Mouse (Mus musculus): ENCODE measurements at regions not wholly inside any gene's neighbourhood (a gene's known extent, or its start where the extent isn't known, plus 50 kb on each side); places are given as distances from the start of the nearest gene placed in this dataset.

GRCm38 (mm10) chr14:76221617-76222319 lies 111.1 kb downstream of the Nufip1 start:
- no peak for DNase-seq
- Histone ChIP-seq H3K4me3 (replicated peaks; ENCODE audit: extremely low read depth, low read depth, low read length) (no peak overlapping the region), H3K4me1 (ENCODE audit: control insufficient read depth, insufficient read depth, low read length) (no peaks in the 10 kb centered on the region)
- no peak for TF ChIP-seq POLR2A (IDR thresholded peaks at IDR 0.05; ENCODE audit: borderline replicate concordance, extremely low read depth, low read depth, low read length)
- TF ChIP-seq CTCF (IDR thresholded peaks at IDR 0.05; ENCODE audit: insufficient read depth, low read length), result no peak
- 60% methylated on average over 10 of the region's 10 CpGs for WGBS

GRCm38 (mm10) chr14:76222320-76222626 lies 111.6 kb downstream of the Nufip1 start:
- Histone ChIP-seq H3K4me1 (ENCODE audit: control insufficient read depth, insufficient read depth, low read length) (no peaks in the 10 kb centered on the region), H3K4me3 (replicated peaks; ENCODE audit: extremely low read depth, low read depth, low read length) (no peak overlapping the region)
- WGBS, result 90% methylated on average over 1 of the region's 1 CpGs
- TF ChIP-seq POLR2A (IDR thresholded peaks at IDR 0.05; ENCODE audit: borderline replicate concordance, extremely low read depth, low read depth, low read length), result no peak
- TF ChIP-seq CTCF (IDR thresholded peaks at IDR 0.05; ENCODE audit: insufficient read depth, low read length), result no peak
- DNase-seq, result no peak

- no peak for DNase-seq
- TF ChIP-seq POLR2A (IDR thresholded peaks at IDR 0.05; ENCODE audit: borderline replicate concordance, extremely low read depth, low read depth, low read length), result no peak
- no peak for TF ChIP-seq CTCF (IDR thresholded peaks at IDR 0.05; ENCODE audit: insufficient read depth, low read length)
- 52% methylated on average over 8 of the region's 8 CpGs for WGBS
- no peak overlapping the region for H3K4me3 ChIP-seq (replicated peaks; ENCODE audit: extremely low read depth, low read depth, low read length)
- H3K4me1 ChIP-seq (ENCODE audit: control insufficient read depth, insufficient read depth, low read length), result no peaks in the 10 kb centered on the region
Measured at GRCm38 (mm10) chr14:76223036-76223650, 112.5 kb downstream of the Nufip1 start.

- 95% methylated on average over 2 of the region's 2 CpGs for WGBS
- no peak for DNase-seq
- Histone ChIP-seq H3K4me3 (replicated peaks; ENCODE audit: extremely low read depth, low read depth, low read length) (no peak overlapping the region), H3K4me1 (ENCODE audit: control insufficient read depth, insufficient read depth, low read length) (no peaks in the 10 kb centered on the region)
- TF ChIP-seq POLR2A (IDR thresholded peaks at IDR 0.05; ENCODE audit: borderline replicate concordance, extremely low read depth, low read depth, low read length) (no peak), CTCF (IDR thresholded peaks at IDR 0.05; ENCODE audit: insufficient read depth, low read length) (no peak)
Measured at GRCm38 (mm10) chr14:76223903-76224302, 113.2 kb downstream of the Nufip1 start.

DNA sequence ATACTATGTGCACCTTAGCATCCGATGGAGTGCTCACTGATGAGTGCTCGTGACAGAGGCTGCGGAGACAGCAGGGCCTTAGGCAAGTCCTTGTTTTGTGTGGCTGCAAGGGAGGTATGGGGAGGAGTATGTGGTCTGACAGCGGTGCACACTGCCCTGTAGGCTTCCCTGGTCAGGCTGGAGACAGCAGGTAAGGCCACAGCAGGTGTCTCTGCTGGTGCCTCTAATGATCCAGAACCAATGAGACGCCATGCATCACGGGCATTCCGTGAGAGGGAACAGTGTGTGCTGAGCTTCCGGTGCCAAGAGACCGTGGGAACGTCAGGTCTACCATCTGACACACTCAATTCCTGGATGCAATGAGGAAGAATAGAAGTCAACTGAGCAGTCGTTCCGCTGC lies 114.8 kb downstream of the Nufip1 start:
- TF ChIP-seq POLR2A (IDR thresholded peaks at IDR 0.05; ENCODE audit: borderline replicate concordance, extremely low read depth, low read depth, low read length) (no peak), CTCF (IDR thresholded peaks at IDR 0.05; ENCODE audit: insufficient read depth, low read length) (no peak)
- Histone ChIP-seq H3K4me3 (replicated peaks; ENCODE audit: extremely low read depth, low read depth, low read length) (no peak overlapping the region), H3K4me1 (ENCODE audit: control insufficient read depth, insufficient read depth, low read length) (no peaks in the 10 kb centered on the region)
- WGBS, result 82% methylated on average over 12 of the region's 12 CpGs
- no peak for DNase-seq

DNA sequence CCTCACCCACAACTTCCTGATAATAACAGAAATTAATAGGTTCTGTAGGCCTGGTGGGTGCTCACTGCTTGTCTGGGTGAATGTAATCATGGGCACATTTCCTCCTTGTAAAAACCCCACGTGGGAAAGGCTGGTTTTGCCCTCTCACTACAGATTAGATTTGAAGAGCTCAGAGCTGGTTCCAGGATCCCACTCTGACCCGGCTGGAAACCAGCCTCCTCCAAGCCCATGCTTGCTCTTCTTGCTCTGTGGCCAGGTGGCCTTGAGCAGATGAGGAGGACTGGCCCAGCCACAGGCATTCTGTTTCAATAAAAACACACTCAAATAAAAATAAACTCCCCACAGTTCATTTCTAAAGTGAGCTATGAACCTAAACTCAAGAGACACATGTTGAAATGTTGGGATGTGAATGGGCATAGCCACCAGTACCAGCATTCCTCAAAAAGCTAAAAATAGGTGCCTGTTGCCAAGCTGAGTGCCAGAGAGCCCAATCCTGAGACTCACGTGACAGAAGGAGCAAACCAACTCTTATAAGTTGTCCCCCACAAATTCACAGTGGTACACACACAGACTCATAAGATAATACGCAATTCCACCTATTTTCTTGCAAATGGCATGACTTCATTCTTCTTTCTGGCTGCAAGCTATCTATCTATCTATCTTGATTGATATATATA lies 116.1 kb downstream of the Nufip1 start:
- 60% methylated on average over 4 of the region's 4 CpGs for WGBS
- Histone ChIP-seq H3K4me3 (replicated peaks; ENCODE audit: extremely low read depth, low read depth, low read length) (no peak overlapping the region), H3K4me1 (ENCODE audit: control insufficient read depth, insufficient read depth, low read length) (no peaks in the 10 kb centered on the region)
- TF ChIP-seq POLR2A (IDR thresholded peaks at IDR 0.05; ENCODE audit: borderline replicate concordance, extremely low read depth, low read depth, low read length) (no peak), CTCF (IDR thresholded peaks at IDR 0.05; ENCODE audit: insufficient read depth, low read length) (no peak)
- no peak for DNase-seq

DNA sequence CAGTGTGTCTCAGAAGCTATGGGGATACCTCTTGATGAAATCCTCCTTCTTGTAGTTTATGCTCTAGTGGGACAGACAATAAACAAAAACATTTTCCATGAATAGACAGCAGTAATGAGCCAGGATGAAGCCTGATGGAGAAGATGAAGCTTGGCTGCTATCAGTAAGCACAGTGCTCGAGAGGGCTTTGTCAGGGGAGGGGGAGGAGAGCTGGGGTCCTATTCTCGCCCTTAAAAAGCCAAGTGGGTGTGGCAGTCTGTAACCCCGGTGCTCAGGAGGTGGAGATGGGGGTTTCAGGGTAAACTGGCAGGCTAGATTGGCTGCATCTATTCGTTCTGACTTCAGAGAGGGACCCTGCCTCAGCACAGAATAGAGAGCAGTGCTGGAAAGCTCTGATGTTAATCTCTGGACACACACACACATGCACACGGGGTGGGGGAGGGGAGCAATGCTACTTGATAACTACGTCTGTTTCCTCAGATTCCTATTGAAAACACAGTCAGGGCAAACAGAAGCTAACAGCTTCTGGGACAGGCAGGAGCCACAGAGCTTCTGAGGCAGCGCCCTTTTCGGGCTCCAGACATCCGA lies 118.4 kb downstream of the Nufip1 start:
- WGBS, result 50% methylated on average over 9 of the region's 9 CpGs
- no peak for DNase-seq
- Histone ChIP-seq H3K4me1 (ENCODE audit: control insufficient read depth, insufficient read depth, low read length) (no peaks in the 10 kb centered on the region), H3K4me3 (replicated peaks; ENCODE audit: extremely low read depth, low read depth, low read length) (no peak overlapping the region)
- TF ChIP-seq CTCF (IDR thresholded peaks at IDR 0.05; ENCODE audit: insufficient read depth, low read length) (no peak), POLR2A (IDR thresholded peaks at IDR 0.05; ENCODE audit: borderline replicate concordance, extremely low read depth, low read depth, low read length) (no peak)

GRCm38 (mm10) chr14:76239856-76240493 lies 129.3 kb downstream of the Nufip1 start:
- 82% methylated on average over 14 of the region's 14 CpGs for WGBS
- TF ChIP-seq POLR2A (IDR thresholded peaks at IDR 0.05; ENCODE audit: borderline replicate concordance, extremely low read depth, low read depth, low read length), result no peak
- no peak for TF ChIP-seq CTCF (IDR thresholded peaks at IDR 0.05; ENCODE audit: insufficient read depth, low read length)
- Histone ChIP-seq H3K4me3 (replicated peaks; ENCODE audit: extremely low read depth, low read depth, low read length) (no peak overlapping the region), H3K4me1 (ENCODE audit: control insufficient read depth, insufficient read depth, low read length) (no peaks in the 10 kb centered on the region)
- DNase-seq, result no peak

DNA sequence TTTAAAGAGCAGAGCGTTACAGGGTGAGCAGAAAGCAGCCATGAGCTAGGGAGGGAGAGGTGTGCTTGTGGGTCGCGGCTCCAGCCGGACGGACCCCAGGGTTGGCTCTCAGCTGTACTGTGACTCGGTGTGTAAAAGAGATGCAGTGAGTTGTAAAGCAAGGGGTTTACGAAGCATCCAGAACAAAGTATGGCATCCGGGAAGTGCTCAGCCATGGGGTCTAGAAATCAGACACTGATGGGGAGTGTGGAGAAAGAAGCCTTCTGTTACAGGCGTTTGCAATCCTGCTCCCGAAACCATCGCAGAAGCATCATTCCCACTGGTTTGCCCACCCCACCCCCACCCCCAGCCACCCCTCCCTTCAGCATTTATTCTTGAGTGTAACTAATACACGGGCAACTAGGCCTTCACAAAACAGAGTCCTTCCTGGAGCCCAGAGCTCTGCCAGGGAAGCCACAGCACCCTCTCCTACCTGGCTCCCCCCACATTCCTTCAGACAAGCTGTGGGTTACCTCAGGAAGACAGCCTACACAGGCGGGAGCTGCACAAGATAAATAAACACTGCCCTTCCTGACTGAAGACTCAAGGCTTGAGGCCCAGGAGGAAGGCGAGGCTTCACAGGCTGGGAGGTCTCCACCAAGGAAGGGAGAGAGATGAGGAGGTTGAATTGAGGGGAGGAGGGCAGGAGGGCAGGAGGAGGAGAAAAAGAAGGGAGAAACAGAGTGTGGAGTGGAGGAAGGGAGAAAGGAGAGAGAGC lies 133.1 kb downstream of the Nufip1 start:
- Histone ChIP-seq H3K4me3 (replicated peaks; ENCODE audit: extremely low read depth, low read depth, low read length) (no peak overlapping the region), H3K4me1 (ENCODE audit: control insufficient read depth, insufficient read depth, low read length) (no peaks in the 10 kb centered on the region)
- DNase-seq, result no peak
- TF ChIP-seq POLR2A (IDR thresholded peaks at IDR 0.05; ENCODE audit: borderline replicate concordance, extremely low read depth, low read depth, low read length) (no peak), CTCF (IDR thresholded peaks at IDR 0.05; ENCODE audit: insufficient read depth, low read length) (no peak)
- 57% methylated on average over 14 of the region's 14 CpGs for WGBS
